Mouse (Mus musculus): ENCODE results near the gene Gm28035.

Gm28035 gene

DNA sequence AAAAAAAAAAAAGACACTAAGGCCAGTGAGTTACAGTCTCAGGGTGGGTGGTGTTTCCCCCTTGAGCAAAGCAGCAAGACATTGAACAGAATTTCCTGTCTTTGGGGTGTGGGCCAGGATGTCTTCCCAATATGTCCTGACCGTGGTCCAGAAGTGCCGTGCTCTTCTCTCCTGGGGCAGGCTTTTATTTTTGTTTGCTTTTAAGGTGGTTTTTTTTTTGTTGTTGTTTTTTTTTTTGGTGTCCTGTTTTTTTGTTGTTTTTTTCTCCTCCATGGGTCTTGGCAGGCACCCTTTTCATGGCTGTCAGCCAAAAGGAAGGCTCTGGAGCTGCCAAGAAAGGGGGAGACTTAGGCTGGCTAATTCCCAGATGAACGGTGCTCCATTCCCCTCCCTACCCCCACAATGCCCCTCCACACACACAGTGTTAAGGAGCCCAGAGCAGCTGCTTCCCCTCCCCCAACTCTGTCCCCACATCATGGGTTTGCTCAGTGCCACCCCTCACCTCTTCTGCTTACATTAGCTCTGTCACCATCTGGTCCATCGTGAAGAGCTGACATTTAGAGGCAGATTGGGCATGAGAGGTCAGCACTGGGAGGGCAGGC is 22.6 kb downstream of the Gm28035 start:
- DNase-seq, result peak; percentile 49

DNA sequence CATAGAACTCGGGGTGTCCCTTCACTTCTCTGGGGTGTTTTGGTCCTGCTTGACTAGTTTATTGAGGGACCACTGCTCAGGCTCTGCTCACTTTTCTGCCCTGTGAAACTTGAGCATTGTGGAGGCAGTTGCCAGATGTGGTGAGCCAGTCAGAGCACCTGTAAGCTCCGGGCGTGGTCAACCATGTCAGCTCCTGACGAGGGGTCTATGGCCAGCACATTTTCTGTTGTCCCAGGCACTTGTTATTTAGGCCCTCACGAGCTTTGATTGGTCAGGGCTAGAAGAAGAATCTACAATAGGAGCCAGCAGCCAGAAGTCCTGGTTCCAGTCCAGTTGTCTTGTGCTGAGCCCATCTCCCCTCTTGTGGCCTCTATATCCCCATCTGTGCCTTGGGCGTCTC is 23.4 kb downstream of the Gm28035 start:
- no peak for DNase-seq

DNA sequence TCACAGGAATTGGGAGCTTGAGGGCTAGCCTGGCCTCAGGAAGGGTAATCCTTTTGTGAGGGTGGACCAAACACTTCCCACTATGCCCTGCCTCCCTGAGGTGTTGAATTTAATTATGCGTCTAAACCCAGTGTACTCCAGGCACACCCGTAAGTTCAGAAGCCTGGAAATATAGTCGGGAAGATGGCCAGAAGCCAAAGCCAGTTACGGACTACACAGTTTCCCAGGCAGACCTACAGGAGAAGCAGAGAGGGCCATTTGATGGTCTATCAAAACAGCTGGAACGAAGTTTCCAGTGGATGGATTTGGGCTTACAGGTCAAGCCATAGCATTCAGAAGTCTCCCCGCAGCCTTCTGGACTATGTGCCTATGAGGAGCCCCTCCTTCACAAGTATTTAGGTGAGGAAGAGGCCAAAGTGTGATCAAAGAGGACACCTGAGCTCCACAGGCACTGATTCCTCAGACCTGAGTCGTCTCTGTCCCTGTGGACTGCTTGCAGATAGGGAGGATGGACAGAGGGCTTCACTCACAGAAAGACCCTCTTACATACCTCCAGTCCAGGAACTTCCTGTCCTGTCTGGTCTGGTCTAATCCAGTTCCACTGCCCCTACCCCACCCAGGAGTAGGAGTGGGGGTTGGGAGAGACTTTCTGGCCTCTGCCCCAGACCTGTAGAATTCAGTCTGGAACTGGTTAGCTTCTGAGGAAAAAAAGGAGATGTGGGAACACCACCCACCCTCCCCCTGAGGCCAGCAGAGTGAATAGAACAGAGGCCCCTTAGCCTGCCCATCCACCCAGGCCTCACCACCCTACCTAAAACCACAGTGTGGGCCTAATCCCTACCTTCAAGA is 24.5 kb downstream of the Gm28035 start:
- DNase-seq, result no peak

DNA sequence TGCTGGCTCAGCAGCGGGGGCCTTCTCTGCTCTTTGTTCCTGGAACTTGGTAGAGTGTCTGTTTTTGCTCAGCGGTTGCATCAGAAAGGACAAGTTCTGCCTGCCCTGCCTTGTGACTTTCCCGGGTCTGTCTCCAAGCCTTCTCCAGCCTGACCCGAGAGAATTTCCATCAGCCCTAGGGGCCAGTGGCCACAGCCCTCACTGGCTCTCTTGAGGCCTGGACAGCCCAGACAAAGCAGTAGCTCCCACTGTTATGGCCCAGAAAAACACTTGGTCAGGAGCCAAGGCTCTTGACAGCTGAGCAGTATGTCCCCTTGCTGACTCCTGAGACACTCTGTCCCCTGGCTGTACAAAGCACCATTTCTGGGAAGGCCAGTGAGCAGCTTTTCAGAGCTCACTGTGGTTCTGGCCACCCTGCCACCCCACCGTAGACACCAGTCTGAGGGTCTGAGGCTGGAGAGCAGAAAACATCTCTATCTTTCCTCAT is 25.4 kb downstream of the Gm28035 start, which contains the start of gene Phyhd1:
TSS of gene Phyhd1 (plus strand) at position 437 of the 487 bp plus-strand sequence.
- peak; percentile 30 for DNase-seq

DNA sequence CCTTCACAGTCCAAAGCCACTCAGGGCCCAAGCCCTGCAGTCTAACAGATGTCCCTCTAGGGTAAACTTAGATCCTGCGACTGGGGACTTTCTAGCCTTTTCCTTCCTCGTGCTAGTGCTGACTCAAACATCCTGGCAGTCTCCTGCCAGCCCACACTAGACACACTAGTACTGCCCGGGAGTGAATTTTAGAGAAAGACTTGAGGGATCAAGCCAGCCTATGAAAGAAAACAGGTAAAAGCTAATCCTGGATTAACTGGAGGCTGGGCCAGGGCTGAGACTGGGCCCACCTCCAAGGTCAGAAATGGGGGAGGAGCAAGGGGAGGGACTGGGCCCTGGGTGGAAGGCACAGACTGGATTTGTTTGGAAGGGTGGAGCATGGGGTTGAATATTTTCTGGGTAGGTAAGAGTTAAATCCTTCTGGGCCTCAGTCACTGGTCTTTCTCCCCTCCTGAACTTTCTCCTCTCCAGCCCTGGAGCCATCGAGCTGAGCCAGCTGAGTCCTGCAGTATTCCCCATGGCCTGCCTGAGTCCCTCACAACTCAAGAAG is 26.1 kb downstream of the Gm28035 start:
- DNase-seq, result peak; percentile 77

DNA sequence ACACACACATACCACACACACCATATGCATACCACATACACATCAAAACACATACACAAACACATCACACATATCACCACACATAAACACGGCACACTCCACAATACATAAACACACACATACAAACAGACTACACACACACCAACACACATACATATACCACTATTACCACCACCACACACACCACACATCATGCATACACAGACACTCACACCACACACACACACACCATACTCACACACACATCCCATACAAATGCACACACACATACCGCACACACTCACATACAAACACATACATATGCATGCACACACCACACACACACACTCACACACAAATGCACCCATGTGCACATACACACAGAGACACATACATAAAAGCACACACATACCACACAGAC is 27.1 kb downstream of the Gm28035 start:
- DNase-seq, result no peak

DNA sequence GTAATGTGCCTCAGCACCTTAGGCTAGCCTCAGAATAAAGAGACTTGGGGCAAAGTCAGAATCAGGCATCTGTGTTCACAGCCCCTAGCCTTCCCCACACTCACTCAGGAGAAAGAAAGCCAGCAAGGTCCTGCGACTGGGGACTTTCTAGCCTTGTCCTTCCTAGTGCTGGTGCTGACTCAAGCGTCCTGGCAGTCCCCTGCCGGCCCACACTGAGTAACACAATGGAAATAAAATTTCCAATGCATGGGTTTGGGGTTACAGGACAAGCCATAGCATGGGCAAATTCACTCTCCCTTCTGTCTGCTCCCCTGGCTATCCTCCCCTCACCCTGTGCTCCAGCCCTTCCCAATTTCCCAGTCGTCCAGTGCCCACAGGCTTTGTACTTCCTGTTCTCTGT is 28.0 kb downstream of the Gm28035 start:
- no peak for DNase-seq

DNA sequence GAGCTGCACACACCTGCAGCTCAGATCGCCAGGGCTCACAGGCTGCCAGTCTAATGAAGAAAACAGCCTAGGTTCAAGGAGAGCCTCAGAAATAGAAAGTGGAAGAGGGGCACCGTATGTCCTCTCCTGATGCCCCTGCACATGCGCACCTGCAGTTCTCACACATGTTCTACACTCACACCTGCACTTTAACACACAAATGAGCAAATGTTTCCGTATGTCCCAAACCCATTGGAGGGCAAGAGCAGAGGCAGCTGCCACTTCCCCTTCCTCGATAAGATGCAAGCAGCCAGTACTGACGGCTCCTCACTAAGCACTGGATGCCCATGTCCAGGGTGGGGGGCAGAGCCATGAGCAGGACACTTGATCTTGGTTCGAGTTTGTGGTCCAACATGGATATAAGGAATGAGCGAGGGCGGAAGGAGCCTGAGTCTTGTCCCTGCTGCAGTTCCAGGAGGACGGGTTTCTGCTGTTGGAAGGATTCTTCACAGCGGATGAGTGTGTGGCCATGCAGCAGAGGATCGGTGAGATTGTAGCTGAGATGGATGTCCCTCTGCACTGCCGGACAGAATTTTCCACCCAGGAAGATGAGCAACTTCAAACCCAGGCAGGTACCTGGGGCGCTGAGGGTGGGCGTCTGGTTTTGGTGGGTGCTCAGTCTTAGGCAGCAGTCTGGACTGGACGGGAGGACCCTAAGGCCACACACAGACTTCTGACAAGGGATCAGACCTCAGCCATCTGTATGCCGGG is 29.0 kb downstream of the Gm28035 start:
- DNase-seq, result no peak

DNA sequence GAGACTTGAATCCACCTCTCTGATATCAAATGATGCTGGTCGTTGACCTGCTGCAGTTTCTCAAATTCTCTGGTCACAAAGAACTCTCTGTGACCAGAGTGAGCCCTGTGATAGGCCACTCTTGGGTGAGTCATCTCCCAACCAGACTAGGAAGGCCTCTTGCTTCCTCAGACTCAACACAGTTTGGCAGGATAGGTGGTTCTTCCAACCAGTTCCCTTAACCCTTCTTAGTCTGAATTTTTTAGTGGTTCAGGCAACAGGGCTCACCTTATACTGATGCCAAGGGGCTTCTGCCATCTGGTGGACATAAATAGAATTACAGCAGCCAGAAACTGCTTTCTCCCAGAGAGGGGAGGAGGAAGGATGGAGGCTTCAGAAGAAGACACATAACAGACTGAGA is 29.8 kb downstream of the Gm28035 start:
- peak; percentile 79 for DNase-seq

DNA sequence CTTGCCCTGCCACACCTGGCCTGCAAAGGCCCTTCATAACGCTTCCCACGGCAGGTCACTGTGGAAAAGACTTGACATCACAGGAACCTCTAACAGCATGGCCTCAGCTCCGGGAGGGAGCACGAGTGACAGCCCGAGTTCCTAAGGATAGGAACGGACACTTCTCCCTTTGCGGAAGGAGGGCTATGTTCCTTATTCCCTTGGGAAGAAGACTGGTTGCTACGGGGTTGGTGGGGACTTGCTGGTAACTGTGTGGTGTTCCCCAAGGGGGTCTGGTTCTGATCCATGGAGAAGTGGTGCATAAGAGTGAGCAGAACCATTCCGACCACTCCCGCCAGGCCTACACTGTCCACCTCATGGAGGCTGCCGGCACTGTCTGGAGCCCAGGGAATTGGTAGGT is 40.4 kb downstream of the Gm28035 start, which contains the start of gene Gm28038:
TSS of gene Gm28038 (plus strand) at position 301 of the 400 bp plus-strand sequence.
- DNase-seq, result no peak

DNA sequence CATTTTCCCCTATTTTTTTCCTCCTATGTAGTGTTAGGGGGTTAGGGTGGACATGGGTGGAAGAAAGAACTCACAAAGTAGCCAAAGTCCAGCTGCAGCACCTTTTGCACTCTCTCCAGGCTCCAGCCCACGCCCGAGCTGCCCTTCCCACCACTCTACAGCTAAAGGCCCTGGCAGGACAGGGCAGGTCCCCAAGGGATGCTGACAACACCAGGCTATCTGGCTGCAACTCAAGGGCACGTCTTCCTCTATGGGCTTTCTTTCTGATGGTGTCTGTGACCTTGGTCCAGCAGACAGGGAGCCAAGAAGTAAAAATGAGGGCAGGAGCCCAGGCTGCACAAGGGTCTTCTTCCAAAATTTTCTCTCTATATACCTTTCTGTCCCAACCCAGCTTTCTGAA is 41.3 kb downstream of the Gm28035 start:
- no peak for DNase-seq

DNA sequence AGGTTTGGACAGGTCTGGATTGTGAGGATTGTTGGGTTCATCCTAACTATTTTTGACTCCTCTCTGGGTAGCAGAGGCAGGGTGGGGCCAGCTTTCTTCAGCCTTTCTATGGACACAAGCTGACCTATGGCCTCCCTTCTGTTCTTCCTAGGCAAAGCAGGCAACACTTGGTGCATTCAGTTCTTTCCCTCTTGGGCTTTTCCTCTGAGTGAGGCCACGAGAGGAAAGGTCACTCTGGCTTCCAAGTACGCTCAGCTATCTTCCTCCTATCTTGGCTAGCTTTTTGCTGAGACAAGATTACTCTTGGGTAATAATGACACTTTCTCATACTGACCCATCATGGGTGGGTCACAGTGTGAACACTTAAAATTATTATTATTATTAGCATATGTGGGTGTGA is 42.8 kb downstream of the Gm28035 start:
- DNase-seq, result no peak

DNA sequence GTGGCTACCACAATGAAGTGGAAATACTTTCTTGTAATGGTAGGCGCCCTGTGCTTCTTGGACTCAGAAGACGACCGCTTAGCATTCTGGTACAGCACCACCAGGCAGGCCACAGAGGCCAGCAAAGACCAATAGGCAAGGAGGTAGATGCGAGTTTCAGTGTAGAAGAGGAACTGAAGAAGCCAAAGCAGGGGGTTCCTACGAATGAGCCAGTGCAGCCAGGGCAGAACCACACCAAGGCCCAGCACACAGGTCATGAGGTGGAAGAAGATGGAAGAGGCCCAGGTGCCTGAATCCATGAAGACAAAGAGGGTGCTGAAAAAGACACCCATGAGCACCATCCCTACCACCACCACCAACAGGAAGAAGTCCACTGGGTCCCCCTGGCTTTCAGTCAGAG is 44.6 kb downstream of the Gm28035 start:
- no peak for DNase-seq

DNA sequence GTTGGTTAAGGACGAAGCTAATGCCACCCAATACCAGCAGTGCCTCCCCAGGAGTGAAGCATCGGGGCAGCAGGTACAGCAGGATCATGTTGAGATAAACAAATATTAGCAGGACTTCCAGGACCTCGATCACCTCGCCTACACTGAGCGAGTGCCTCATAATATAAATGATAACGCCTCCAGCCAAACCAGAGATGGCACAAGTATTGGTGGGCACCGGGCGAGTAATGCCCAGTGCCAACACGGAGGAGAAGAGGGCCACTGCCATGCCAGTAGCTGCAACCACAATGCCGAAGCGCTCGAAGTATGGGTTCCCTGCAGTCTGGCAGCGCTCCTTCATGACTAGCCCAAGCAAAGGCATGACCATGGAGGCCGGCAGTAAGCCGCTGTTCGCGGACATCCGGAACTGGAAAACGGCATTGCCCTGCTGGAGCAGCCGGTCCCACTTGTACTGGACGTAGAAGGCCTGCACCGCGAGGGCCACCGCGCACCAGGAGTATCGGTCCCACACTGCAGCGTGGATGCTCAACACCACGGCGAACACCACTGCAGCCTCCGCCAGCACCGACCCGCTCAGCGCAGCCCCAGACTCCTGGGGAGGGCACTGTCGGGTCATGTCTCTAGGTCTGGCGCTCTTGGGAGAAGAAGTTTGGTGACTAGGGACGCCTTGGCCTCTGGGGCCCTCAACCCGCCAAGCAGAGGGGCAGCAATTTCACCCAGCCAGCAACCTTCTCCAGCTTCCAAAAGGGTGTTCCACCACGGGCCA is 45.2 kb downstream of the Gm28035 start:
- DNase-seq, result no peak

DNA sequence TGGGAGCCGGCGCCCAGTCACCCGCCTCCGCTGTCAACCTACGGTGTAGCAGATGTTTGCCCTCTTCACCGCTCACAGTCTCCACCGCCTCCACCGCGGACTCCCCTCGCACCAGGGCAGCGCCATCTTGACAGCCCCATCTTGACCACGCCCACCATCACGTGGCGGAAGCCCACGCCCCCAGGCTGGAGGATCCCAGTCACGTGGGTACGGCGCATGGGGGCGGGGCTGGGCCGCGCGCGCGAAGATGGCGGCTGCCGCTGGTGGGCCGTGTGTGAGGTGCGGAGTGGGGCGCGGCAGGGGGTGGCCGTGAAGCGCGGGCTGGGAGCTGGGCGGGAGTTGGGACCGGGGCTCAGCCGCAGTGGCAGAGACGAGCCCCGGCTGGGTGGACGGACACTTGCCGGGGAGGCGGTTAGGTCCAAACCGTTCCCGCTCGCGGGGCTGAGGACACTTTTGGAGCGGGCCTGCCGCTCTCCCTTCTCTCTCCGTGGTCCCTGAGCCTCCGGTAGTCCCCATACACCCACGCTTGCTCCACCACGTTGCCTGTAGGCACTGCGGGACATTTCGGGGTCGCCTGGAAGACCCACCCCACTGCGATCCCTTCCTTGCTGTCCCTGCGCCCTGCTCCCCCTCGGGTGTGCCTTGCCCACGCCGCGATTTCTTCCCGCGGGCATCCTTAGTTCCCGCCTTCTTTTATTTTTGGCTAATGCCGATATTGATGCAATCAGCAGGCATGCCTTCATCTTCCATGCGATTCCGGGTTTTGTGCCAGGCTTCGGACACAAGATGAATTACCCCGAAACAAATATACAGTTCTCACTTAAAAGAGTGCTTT is 46.0 kb downstream of the Gm28035 start, which contains the start of the genes Dolk and Nup188:
TSS of gene Dolk (minus strand) at position 143 of the 835 bp plus-strand sequence.
TSS of gene Nup188 (plus strand) at position 206 of the 835 bp plus-strand sequence.
- DNase-seq, result peak; percentile 97

DNA sequence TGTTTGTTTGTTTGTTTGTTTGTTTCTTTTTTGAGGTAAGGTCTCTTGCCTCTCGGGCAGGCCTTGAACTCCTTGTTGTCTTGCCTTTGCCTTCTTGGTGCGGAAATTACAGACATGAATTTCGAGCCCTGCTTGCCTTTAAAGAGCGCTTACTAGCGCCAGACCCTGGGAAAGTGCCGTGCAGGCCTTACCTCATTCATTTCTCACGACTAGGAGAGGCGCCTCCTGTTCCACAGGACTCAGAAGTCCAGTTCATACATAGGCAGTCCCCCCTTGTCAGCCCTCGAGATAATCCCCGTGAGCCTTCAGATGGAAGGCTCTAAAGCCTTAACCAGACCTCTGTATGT is 46.6 kb downstream of the Gm28035 start:
- peak; percentile 41 for DNase-seq

DNA sequence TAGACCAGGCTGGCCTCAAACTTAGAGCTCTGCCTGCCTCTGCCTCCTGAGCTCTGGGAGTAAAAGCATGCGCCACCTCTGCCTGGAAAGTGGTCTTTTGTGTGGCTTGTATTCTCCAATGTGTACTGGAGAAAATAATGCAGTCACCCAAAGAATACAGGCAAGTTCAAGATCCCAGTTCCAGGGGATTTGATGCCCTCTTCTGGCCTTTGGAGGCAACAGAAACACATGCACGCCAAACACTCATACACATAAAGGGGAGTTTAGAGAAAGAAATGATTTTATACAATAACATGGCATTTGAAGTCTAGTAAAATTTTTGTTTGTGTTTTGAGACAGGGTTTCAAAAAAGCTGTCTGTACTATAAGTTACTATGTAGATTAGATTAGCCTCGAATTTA is 59.2 kb downstream of the Gm28035 start:
- DNase-seq, result no peak

DNA sequence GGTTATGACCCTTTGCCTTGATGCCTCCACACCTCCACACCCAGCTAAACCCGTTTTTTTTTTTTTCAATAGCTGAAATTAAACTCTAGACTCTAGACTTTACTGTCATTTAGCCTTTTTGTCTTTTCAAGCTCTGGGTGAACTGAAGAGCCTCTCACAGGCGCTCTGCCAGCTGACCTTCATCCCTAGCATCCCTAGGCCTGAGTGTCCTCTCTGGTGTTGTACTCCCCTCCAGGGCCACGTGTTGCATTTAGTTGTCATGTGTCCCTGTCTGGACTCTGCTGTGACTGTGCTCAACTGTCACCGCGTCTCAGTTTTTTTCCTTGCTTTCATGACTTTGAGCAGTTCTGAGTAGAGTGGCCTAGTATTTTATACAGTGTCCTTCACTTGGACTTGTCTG is 59.6 kb downstream of the Gm28035 start:
- DNase-seq, result no peak

DNA sequence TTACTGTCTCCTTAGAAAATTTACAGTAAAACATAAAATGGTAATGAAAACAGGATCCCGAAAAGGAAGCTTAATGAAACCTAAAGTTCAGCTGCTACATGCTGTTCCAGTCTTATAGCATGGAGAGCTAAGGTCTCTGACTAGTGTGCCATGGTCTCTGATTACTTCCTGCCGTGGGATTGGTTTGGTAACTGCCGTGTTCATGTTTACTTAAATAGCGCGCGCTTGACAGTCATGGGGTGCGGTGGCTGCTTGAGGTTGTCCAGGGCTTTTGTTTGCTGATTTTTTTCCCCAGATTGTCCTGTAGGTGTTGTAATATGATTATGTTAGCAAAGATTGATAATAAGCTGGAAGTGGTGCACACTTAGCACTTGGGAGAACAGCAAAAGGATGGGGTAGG is 65.7 kb downstream of the Gm28035 start:
- no peak for DNase-seq

DNA sequence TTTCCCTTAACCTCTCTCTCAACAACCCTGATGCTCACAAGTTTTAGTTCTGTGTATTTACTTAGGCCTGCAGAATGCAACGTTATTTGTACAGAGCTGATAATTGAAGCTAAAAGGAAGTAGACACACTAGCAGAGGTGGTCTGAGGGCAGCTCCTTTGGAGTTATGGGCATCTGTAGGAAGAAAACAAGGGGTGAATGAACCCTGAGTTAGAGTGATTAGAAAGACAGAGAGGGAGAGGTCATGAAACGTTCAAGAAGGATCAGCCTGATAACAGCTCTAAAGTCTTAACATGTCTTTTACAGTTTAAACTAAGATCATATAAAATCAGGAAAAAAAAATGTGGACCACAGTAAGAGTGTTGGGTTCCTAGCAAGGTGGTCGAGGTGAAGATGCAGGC is 69.0 kb downstream of the Gm28035 start:
- DNase-seq, result no peak

DNA sequence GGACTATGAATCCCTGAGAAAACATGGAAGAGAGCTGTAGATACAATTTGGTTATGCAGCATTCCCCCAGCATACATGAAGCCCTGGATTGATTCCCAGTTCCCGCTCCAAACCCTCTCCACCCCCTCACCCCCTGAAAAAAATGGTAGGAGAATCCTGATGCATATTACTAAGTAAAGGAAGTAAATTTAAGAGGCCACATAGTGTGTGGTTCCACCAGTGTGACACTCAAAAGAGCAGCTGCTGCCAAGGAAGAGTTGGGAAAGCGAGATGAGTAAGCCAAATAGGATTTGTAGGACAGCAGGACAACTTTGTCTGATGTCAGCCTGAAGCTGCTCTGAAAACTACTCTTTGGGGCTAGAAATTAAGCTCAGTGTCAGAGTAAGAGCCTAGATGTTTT is 71.1 kb downstream of the Gm28035 start:
- no peak for DNase-seq
